Mouse (Mus musculus) CH12.LX (cell line): ENCODE measurements around the gene Hes2. TPM values are rescaled to one million over a fixed set of nuclear protein-coding genes. Genes with fewer than 3 reads are reported as not detected.

Experiments
- DNase-seq: peaks from one replicate; pipeline ENCODE4 v3.0.0-alpha.2; 2013; ENCODE audit errors: extremely low read depth
- H3K27ac ChIP-seq: 2 replicates; pipeline ENCODE4 v1.5.1; 2012; ENCODE audit warnings: low read depth, mild to moderate bottlenecking, control low read depth, moderate library complexity; ENCODE audit not compliant: insufficient read depth
- H3K27me3 ChIP-seq: replicated peaks from 2 replicates; pipeline ENCODE3; 2012; ENCODE audit warnings: inconsistent platforms
- H3K36me3 ChIP-seq, 2 experiments: replicated peaks in 1 of 2; 2 replicates each; pipeline versions ENCODE3 to v1.6.1; 2012; ENCODE audit warnings: inconsistent platforms in 1 of 2, low read length in 1 of 2, mild to moderate bottlenecking in 1 of 2, mixed read lengths in 1 of 2, moderate library complexity in 1 of 2; ENCODE audit not compliant: control insufficient read depth in 1 of 2, insufficient read depth in 1 of 2
- H3K4me1 ChIP-seq, 2 experiments: 2 replicates each; pipeline ENCODE4 v1.6.1; 2012; ENCODE audit warnings: inconsistent platforms in 1 of 2, moderate library complexity in 1 of 2; ENCODE audit not compliant: insufficient read depth in 2 of 2, control insufficient read depth in 1 of 2
- H3K4me2 ChIP-seq: 2 replicates; pipeline ENCODE4 v1.6.1; 2012; ENCODE audit warnings: low read depth, mild to moderate bottlenecking, control low read depth; ENCODE audit not compliant: poor library complexity, insufficient read depth, severe bottlenecking
- H3K4me3 ChIP-seq, 3 experiments: fragments of 150-350 bp in 1 of 3; sonication (generic) in 1 of 3; replicated peaks in 1 of 3; 2 replicates each; pipeline versions ENCODE3 to v1.5.1; 2011 to 2012; ENCODE audit warnings: low read depth in 2 of 3, low read length in 2 of 3, mild to moderate bottlenecking in 2 of 3, moderate library complexity in 2 of 3, control low read depth in 1 of 3, improper control_type of control experiment in 1 of 3, inconsistent platforms in 1 of 3, mixed read lengths in 1 of 3; ENCODE audit not compliant: poor library complexity in 1 of 3
- H3K79me2 ChIP-seq: replicated peaks from 2 replicates; pipeline ENCODE4 v1.6.1; 2012; ENCODE audit warnings: mild to moderate bottlenecking, moderate library complexity; ENCODE audit not compliant: control insufficient read depth, poor library complexity, insufficient read depth, severe bottlenecking; ENCODE audit errors: extremely low read depth
- H3K9ac ChIP-seq: 2 replicates; pipeline ENCODE4 v1.6.1; 2012; ENCODE audit warnings: low read depth, mild to moderate bottlenecking, control low read depth, moderate library complexity; ENCODE audit not compliant: insufficient read depth
- H3K9me3 ChIP-seq: replicated peaks from 2 replicates; pipeline ENCODE3; 2012; ENCODE audit warnings: low read length, inconsistent platforms, mixed read lengths
- BHLHE40 ChIP-seq: IDR thresholded peaks from 2 replicates; pipeline ENCODE4 v1.6.1; 2011; ENCODE audit warnings: mild to moderate bottlenecking, low read depth, low read length, improper control_type of control experiment
- CHD1 ChIP-seq: IDR thresholded peaks from 2 replicates; pipeline ENCODE4 v1.6.1; 2012; ENCODE audit warnings: low read depth, low read length, improper control_type of control experiment, inconsistent platforms
- CHD2 ChIP-seq: IDR thresholded peaks from 2 replicates; pipeline ENCODE4 v1.6.1; 2011; ENCODE audit warnings: low read length, improper control_type of control experiment
- CTCF ChIP-seq, 2 experiments: IDR thresholded peaks in 1 of 2; conservative IDR thresholded peaks in 1 of 2; 2 replicates each; pipeline ENCODE4 v1.5.1; 2011 to 2012; ENCODE audit warnings: low read depth in 2 of 2, low read length in 2 of 2, improper control_type of control experiment in 1 of 2, inconsistent platforms in 1 of 2, mild to moderate bottlenecking in 1 of 2, moderate library complexity in 1 of 2
- E2F4 ChIP-seq: IDR thresholded peaks from 2 replicates; pipeline ENCODE4 v1.6.1; 2011; ENCODE audit warnings: low read depth, low read length, improper control_type of control experiment; ENCODE audit not compliant: insufficient replicate concordance
- ELF1 ChIP-seq: IDR thresholded peaks from 2 replicates; pipeline ENCODE4 v1.6.1; 2014; ENCODE audit warnings: low read depth, mild to moderate bottlenecking, inconsistent platforms, low read length, improper control_type of control experiment
- EP300 ChIP-seq: IDR thresholded peaks from 2 replicates; pipeline ENCODE4 v1.6.1; 2011; ENCODE audit warnings: low read length, improper control_type of control experiment
- ETS1 ChIP-seq: conservative IDR thresholded peaks from 2 replicates; pipeline ENCODE4 v1.6.1; 2012; ENCODE audit warnings: low read depth, mild to moderate bottlenecking, inconsistent platforms, low read length, improper control_type of control experiment, moderate library complexity
- HCFC1 ChIP-seq: IDR thresholded peaks from 2 replicates; pipeline ENCODE4 v1.6.1; 2012; ENCODE audit warnings: low read depth, mild to moderate bottlenecking, inconsistent platforms, low read length, improper control_type of control experiment
- IRF4 ChIP-seq: IDR thresholded peaks from 2 replicates; pipeline ENCODE4 v1.6.1; 2014; ENCODE audit warnings: low read depth, mild to moderate bottlenecking, inconsistent platforms, low read length, improper control_type of control experiment
- JUND ChIP-seq: conservative IDR thresholded peaks from 2 replicates; pipeline ENCODE4 v1.6.1; 2011; ENCODE audit warnings: low read depth, low read length, improper control_type of control experiment
- MAX ChIP-seq: IDR thresholded peaks from 2 replicates; pipeline ENCODE4 v1.6.1; 2011; ENCODE audit warnings: low read length, improper control_type of control experiment
- MYC ChIP-seq: IDR thresholded peaks from 2 replicates; pipeline ENCODE4 v1.6.1; 2011; ENCODE audit warnings: low read depth, mild to moderate bottlenecking, improper control_type of control experiment, low read length
- NRF1 ChIP-seq: IDR thresholded peaks from 2 replicates; pipeline ENCODE4 v1.6.1; 2014; ENCODE audit warnings: low read depth, mild to moderate bottlenecking, inconsistent platforms, low read length, improper control_type of control experiment, moderate library complexity
- POLR2A ChIP-seq: IDR thresholded peaks from 2 replicates; pipeline ENCODE4 v1.6.1; 2011; ENCODE audit warnings: low read depth, mild to moderate bottlenecking, improper control_type of control experiment, low read length
- POLR2AphosphoS2 ChIP-seq: IDR thresholded peaks from 2 replicates; pipeline ENCODE4 v1.6.1; 2011; ENCODE audit warnings: low read depth, low read length, improper control_type of control experiment
- RAD21 ChIP-seq: IDR thresholded peaks from 2 replicates; pipeline ENCODE4 v1.6.1; 2011; ENCODE audit warnings: low read depth, mild to moderate bottlenecking, low read length, improper control_type of control experiment, moderate library complexity
- RCOR1 ChIP-seq: conservative IDR thresholded peaks from 2 replicates; pipeline ENCODE4 v1.6.1; 2012; ENCODE audit warnings: low read depth, mild to moderate bottlenecking, inconsistent platforms, low read length, improper control_type of control experiment
- SIN3A ChIP-seq: IDR thresholded peaks from 2 replicates; pipeline ENCODE4 v1.6.1; 2012; ENCODE audit warnings: low read length, improper control_type of control experiment, inconsistent platforms
- SMC3 ChIP-seq: IDR thresholded peaks from 2 replicates; pipeline ENCODE4 v1.6.1; 2011; ENCODE audit warnings: low read depth, low read length, improper control_type of control experiment
- TBP ChIP-seq: conservative IDR thresholded peaks from 2 replicates; pipeline ENCODE4 v1.6.1; 2011; ENCODE audit warnings: low read depth, low read length, improper control_type of control experiment
- TCF12 ChIP-seq: IDR thresholded peaks from 2 replicates; pipeline ENCODE4 v1.6.1; 2014; ENCODE audit warnings: low read depth, mild to moderate bottlenecking, inconsistent platforms, low read length, improper control_type of control experiment
- UBTF ChIP-seq: IDR thresholded peaks from 2 replicates; pipeline ENCODE4 v1.6.1; 2012; ENCODE audit warnings: low read depth, mild to moderate bottlenecking, inconsistent platforms, low read length, improper control_type of control experiment, moderate library complexity
- USF1 ChIP-seq: IDR thresholded peaks from 2 replicates; pipeline ENCODE4 v1.6.1; 2014; ENCODE audit warnings: low read depth, mild to moderate bottlenecking, inconsistent platforms, low read length, improper control_type of control experiment
- ZC3H11A ChIP-seq: IDR thresholded peaks from 2 replicates; pipeline ENCODE4 v1.6.1; 2012; ENCODE audit warnings: low read depth, mild to moderate bottlenecking, inconsistent platforms, low read length, improper control_type of control experiment
- ZKSCAN1 ChIP-seq: IDR thresholded peaks from 2 replicates; pipeline ENCODE4 v1.6.1; 2012; ENCODE audit warnings: low read depth, inconsistent platforms, low read length, improper control_type of control experiment, borderline replicate concordance
- ZMIZ1 ChIP-seq: IDR thresholded peaks from 2 replicates; pipeline ENCODE4 v1.6.1; 2012; ENCODE audit warnings: low read depth, mild to moderate bottlenecking, inconsistent platforms, low read length, improper control_type of control experiment
- ZNF384 ChIP-seq: IDR thresholded peaks from 2 replicates; pipeline ENCODE4 v1.6.1; 2012; ENCODE audit warnings: low read depth, low read length, improper control_type of control experiment, inconsistent platforms
- dilution Hi-C: fragments of 300-500 bp; cut with MboI; formaldehyde crosslinking; loops from 2 replicates; pipeline ENCODE4 v1.14.3; 2020; ENCODE audit warnings: low sequenced_read_pairs; ENCODE audit not compliant: extremely low pct_unique_long_range_greater_than_20kb, extremely low pct_ligation_motif_present
- in situ Hi-C: fragments of 300-500 bp; cut with MboI; formaldehyde crosslinking; loops from 3 replicates; pipeline ENCODE4 v1.14.3; 2019; ENCODE audit warnings: low sequenced_read_pairs, low pct_ligation_motif_present, low pct_unique_long_range_greater_than_20kb, mixed read lengths
- polyA plus RNA-seq: library from polyadenylated mRNA; unstranded; fragments of >175 nt; gene quantifications from 2 replicates; pipeline ENCODE4 v1.2.1, GENCODE M21; 2012; ENCODE audit warnings: low read depth; ENCODE audit not compliant: insufficient read length
- total RNA-seq, 2 experiments: library from RNA; depleted of rRNA; stranded (reverse); fragments of 300-350 nt in 1 of 2; fragments of >200 nt in 1 of 2; gene quantifications; 2 replicates each; pipeline ENCODE4 v1.2.3; 2012 to 2014

Gene Hes2
- total and polyA plus RNA-seq, 3 experiments: not detected

- peak overlapping the region in 1 of 3 experiments; percentile 10 for H3K4me3 ChIP-seq
- no peak overlapping the region for H3K9ac ChIP-seq
- H3K27ac ChIP-seq: peak overlapping the region; percentile 27
- H3K79me2 ChIP-seq: no peaks in the 10 kb centered on the region
- TF ChIP-seq RCOR1 (0 out of 2 replicates have a peak, but pooled peaks have one; percentile 6), ETS1 (no peak), POLR2AphosphoS2 (no peak), MYC (no peak), SMC3 (peak; percentile 49), CHD1 (no peak), IRF4 (peak; percentile 83), MAX (peak; percentile 22; the same call in 1 of the 2 replicates), EP300 (peak; percentile 54; the same call in 1 of the 2 replicates), CTCF (conservative IDR thresholded peaks at IDR 0.05 in 1 of 2, IDR thresholded peaks at IDR 0.05 in 1 of 2; ENCODE audit: low read depth in 2 of 2, low read length in 2 of 2) (peak; percentile 51 to 76), TBP (0 out of 2 replicates have a peak, but pooled peaks have one; percentile 54), TCF12 (no peak), POLR2A (0 out of 2 replicates have a peak, but pooled peaks have one; percentile 32), HCFC1 (no peak), RAD21 (peak; percentile 22; the same call in 1 of the 2 replicates), NRF1 (peak; percentile 41; the same call in 1 of the 2 replicates), BHLHE40 (no peak), SIN3A (no peak), E2F4 (no peak)
- peaks cover 11 to 21% of the 10 kb centered on the region in 2 experiments for H3K4me1 ChIP-seq
- H3K9me3 ChIP-seq: peaks cover 5% of the 10 kb centered on the region
- peak; percentile 65 for DNase-seq
- peak overlapping the region; percentile 73 for H3K4me2 ChIP-seq
- dilution Hi-C loops: no loop called here
- peaks cover 27% of the 10 kb centered on the region for H3K27me3 ChIP-seq
- in situ Hi-C loops: no loop called here
- no peaks in the 10 kb centered on the region for H3K36me3 ChIP-seq
These were observed 6.6 kb downstream of the Hes2 start for GRCm38 (mm10) chr4:152165036-152165931.

GRCm38 (mm10) chr4:152168052-152168451, 9.4 kb downstream of the Hes2 start:
- peaks cover 17% of the 10 kb centered on the region for H3K27me3 ChIP-seq
- H3K9ac ChIP-seq: no peak overlapping the region
- no peak for DNase-seq
- H3K36me3 ChIP-seq: no peaks in the 10 kb centered on the region
- TF ChIP-seq ZC3H11A (no peak), ELF1 (no peak), MAX (no peak), CHD1 (no peak), IRF4 (no peak), UBTF (no peak), ZMIZ1 (no peak), CTCF (conservative IDR thresholded peaks at IDR 0.05 in 1 of 2, IDR thresholded peaks at IDR 0.05 in 1 of 2; ENCODE audit: low read depth in 2 of 2, low read length in 2 of 2) (no peak), JUND (no peak), SMC3 (no peak), TCF12 (no peak), E2F4 (no peak), RCOR1 (no peak), ZNF384 (no peak), CHD2 (no peak), ZKSCAN1 (no peak), USF1 (no peak)
- dilution Hi-C loops (no loop called here), in situ Hi-C loops (no loop called here)
- H3K9me3 ChIP-seq: peaks cover 10% of the 10 kb centered on the region
- no peak overlapping the region for H3K27ac ChIP-seq
- no peak overlapping the region for H3K4me2 ChIP-seq
- no peaks in the 10 kb centered on the region for H3K79me2 ChIP-seq
- H3K4me3 ChIP-seq: no peak overlapping the region
- peaks cover 8 to 15% of the 10 kb centered on the region in 2 experiments for H3K4me1 ChIP-seq
